Mouse (Mus musculus) limb, embryonic 13.5 days (tissue): ENCODE measurements around the gene Kazn. TPM values are rescaled to one million over a fixed set of nuclear protein-coding genes. Genes with fewer than 3 reads are reported as not detected.
A peak's percentile ranks its signal among the peaks of the same experiment; 100 is the strongest.

ENCODE experiments used
- ATAC-seq: fragments of 200-750 bp; cut with Nextera tagmentation; 2 replicates; pipeline ENCODE4 v1.8.0; 2017; ENCODE audit warnings: low read depth, moderate number of reproducible peaks, moderate TSS enrichment; ENCODE audit not compliant: low FRiP score
- H3K27ac ChIP-seq: fragments of 300-500 bp; sonication (generic); 2 replicates; pipeline ENCODE4 v1.5.1; 2015; ENCODE audit warnings: inconsistent platforms, mild to moderate bottlenecking, moderate library complexity
- H3K27me3 ChIP-seq: fragments of 300-500 bp; sonication (generic); 2 replicates; pipeline ENCODE4 v1.6.1; 2015; ENCODE audit warnings: mild to moderate bottlenecking, inconsistent platforms
- H3K36me3 ChIP-seq: fragments of 300-500 bp; sonication (generic); 2 replicates; pipeline ENCODE4 v1.6.1; 2015; ENCODE audit warnings: inconsistent platforms, mild to moderate bottlenecking, moderate library complexity
- H3K4me1 ChIP-seq: fragments of 300-500 bp; sonication (generic); 2 replicates; pipeline ENCODE4 v1.6.1; 2015; ENCODE audit warnings: inconsistent platforms
- H3K4me2 ChIP-seq: fragments of 300-500 bp; sonication (generic); replicated peaks from 2 replicates; pipeline ENCODE4 v1.6.1; 2015; ENCODE audit warnings: inconsistent platforms, mild to moderate bottlenecking, moderate library complexity
- H3K4me3 ChIP-seq: fragments of 300-500 bp; sonication (generic); 2 replicates; pipeline ENCODE4 v1.5.1; 2015; ENCODE audit warnings: moderate library complexity, mild to moderate bottlenecking, inconsistent platforms
- H3K9ac ChIP-seq: fragments of 300-500 bp; sonication (generic); 2 replicates; pipeline ENCODE4 v1.6.1; 2015; ENCODE audit warnings: mild to moderate bottlenecking, inconsistent platforms
- H3K9me3 ChIP-seq: fragments of 300-500 bp; sonication (generic); 2 replicates; pipeline ENCODE4 v1.6.1; 2016; ENCODE audit warnings: inconsistent platforms
- WGBS: fragments of 180-500 bp; shearing (Covaris S2); methylation state at CpG from one replicate; pipeline ENCODE4 v1.1.7; 2015; 5-methylcytosine and 5-hydroxymethylcytosine counted together
- polyA plus RNA-seq: library from polyadenylated mRNA; unstranded; fragments of >200 nt; fragmentation: Nextera tagmentation; extraction: Ambion mirVana; gene quantifications from 2 replicates; pipeline ENCODE4 v1.2.1, GENCODE M21; 2015

The Kazn gene
- polyA plus RNA-seq, 1 experiment from 2014 or later, result 14.4 TPM

DNA sequence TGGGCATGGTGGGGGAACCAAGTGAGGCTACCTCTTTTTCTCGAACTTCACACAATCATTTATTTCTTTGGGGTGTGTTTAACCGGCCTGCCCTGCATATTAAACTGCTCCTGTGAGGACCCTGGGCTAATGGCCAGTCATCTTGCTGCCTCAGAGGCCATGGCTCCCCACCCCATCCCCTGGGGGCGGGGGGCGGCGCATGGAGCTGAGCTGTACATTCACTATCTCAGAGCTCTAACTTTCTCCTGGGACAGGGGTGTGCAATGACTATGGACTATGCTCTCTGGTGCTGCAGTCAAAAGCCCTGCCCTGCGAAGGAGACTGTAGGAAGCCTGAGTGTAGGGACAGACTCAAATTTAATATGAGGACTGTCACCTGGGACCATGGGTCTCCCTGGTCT lies 22.2 kb downstream of the Kazn start:
- no peak overlapping the region for H3K4me3 ChIP-seq
- H3K9ac ChIP-seq, result no peak overlapping the region
- no peaks in the 10 kb centered on the region for H3K36me3 ChIP-seq
- no peak overlapping the region for H3K27ac ChIP-seq
- no peak for ATAC-seq
- peaks cover 53% of the 10 kb centered on the region for H3K4me1 ChIP-seq
- 78% methylated on average over 6 of the region's 6 CpGs for WGBS
- no peaks in the 10 kb centered on the region for H3K27me3 ChIP-seq
- no peaks in the 10 kb centered on the region for H3K9me3 ChIP-seq
- no peak overlapping the region for H3K4me2 ChIP-seq

GRCm38 (mm10) chr4:142215760-142216159 lies 23.4 kb downstream of the Kazn start:
- H3K36me3 ChIP-seq, result no peaks in the 10 kb centered on the region
- H3K27me3 ChIP-seq, result no peaks in the 10 kb centered on the region
- no peak overlapping the region for H3K9ac ChIP-seq
- H3K4me3 ChIP-seq, result no peak overlapping the region
- no peak overlapping the region for H3K27ac ChIP-seq
- no peaks in the 10 kb centered on the region for H3K9me3 ChIP-seq
- H3K4me1 ChIP-seq, result peaks cover 43% of the 10 kb centered on the region
- H3K4me2 ChIP-seq, result no peak overlapping the region
- 70% methylated on average over 7 of the region's 7 CpGs for WGBS
- no peak for ATAC-seq

- Histone ChIP-seq H3K9ac (no peak overlapping the region; the same call in 1 of the 2 replicates), H3K4me2 (no peak overlapping the region), H3K9me3 (no peaks in the 10 kb centered on the region), H3K4me3 (no peak overlapping the region), H3K27ac (no peak overlapping the region), H3K27me3 (no peaks in the 10 kb centered on the region), H3K4me1 (peaks cover 43% of the 10 kb centered on the region), H3K36me3 (no peaks in the 10 kb centered on the region)
- 79% methylated on average over 6 of the region's 6 CpGs for WGBS
- no peak for ATAC-seq
Observed at GRCm38 (mm10) chr4:142214532-142214931, 24.7 kb downstream of the Kazn start.

DNA sequence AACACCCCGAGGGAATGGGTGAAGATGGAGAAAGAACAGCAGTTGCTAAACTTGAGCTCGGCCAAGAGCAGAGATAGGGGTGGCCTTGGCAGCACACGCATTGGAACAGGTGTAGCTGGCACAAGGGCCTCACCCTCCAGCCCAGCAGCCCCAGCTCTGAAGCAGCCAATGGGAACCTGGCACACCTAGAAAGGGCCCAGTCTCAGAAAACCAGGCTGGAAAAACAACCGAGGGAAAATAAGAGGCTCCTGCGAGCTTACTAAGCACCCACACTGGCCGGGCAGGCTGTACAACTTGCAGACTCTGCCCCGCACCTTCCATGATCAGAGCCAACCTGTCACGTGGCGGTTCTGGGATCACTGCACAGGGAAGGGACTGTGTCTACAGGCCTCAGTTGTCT lies 26.8 kb downstream of the Kazn start:
- 80% methylated on average over 9 of the region's 9 CpGs for WGBS
- no peak overlapping the region for H3K27ac ChIP-seq

GRCm38 (mm10) chr4:142209884-142210283 lies 29.3 kb downstream of the Kazn start:
- WGBS, result 58% methylated on average over 9 of the region's 9 CpGs
- Histone ChIP-seq H3K27ac (peak overlapping the region; percentile 22; the same call in 1 of the 2 replicates), H3K9ac (0 out of 2 replicates have a peak overlapping the region, but pooled peaks have one; percentile 19), H3K9me3 (no peaks in the 10 kb centered on the region), H3K27me3 (no peaks in the 10 kb centered on the region), H3K4me1 (peaks cover 39% of the 10 kb centered on the region), H3K36me3 (peaks cover 16% of the 10 kb centered on the region), H3K4me3 (no peak overlapping the region), H3K4me2 (peak overlapping the region; percentile 31; the same call in 1 of the 2 replicates)
- ATAC-seq, result no peak

More for the DNA sequence above, 26.8 kb downstream of the Kazn start:
- Histone ChIP-seq H3K4me3 (no peak overlapping the region), H3K9ac (no peak overlapping the region), H3K9me3 (no peaks in the 10 kb centered on the region), H3K4me1 (peaks cover 47% of the 10 kb centered on the region), H3K27me3 (no peaks in the 10 kb centered on the region), H3K36me3 (peaks cover 12% of the 10 kb centered on the region), H3K4me2 (no peak overlapping the region)
- ATAC-seq, result no peak

GRCm38 (mm10) chr4:142209476-142209875 lies 29.7 kb downstream of the Kazn start:
- H3K9me3 ChIP-seq, result no peaks in the 10 kb centered on the region
- ATAC-seq, result no peak; the same call in 1 of the 2 replicates
- H3K27me3 ChIP-seq, result no peaks in the 10 kb centered on the region
- no peak overlapping the region for H3K4me2 ChIP-seq
- peaks cover 36% of the 10 kb centered on the region for H3K4me1 ChIP-seq
- peaks cover 16% of the 10 kb centered on the region for H3K36me3 ChIP-seq
- H3K4me3 ChIP-seq, result no peak overlapping the region
- no peak overlapping the region for H3K27ac ChIP-seq
- H3K9ac ChIP-seq, result no peak overlapping the region
- WGBS, result 61% methylated on average over 7 of the region's 7 CpGs

DNA sequence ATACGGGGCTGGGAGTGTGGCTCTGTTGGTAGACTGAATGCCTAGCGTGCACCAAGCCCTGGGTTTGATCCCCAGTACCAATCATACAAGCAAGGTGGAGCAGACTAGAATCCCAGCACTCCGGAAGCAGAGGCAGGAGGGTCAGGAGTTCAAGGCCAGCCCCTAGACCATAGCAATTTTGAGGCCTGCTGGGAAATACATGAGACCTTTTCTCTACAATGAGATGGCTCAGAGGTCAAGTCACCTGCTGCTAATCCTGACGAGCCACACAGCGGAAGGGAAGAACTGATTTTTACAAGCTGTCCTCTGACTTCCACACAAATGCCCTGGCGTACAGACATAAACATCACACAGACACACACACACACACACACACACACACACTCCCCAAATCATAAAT lies 33.5 kb downstream of the Kazn start:
- Histone ChIP-seq H3K4me1 (peaks cover 23% of the 10 kb centered on the region), H3K36me3 (peaks cover 26% of the 10 kb centered on the region), H3K4me2 (no peak overlapping the region), H3K4me3 (no peak overlapping the region), H3K27me3 (no peaks in the 10 kb centered on the region), H3K9me3 (peaks cover 4% of the 10 kb centered on the region; the same call in 1 of the 2 replicates), H3K27ac (no peak overlapping the region), H3K9ac (no peak overlapping the region)
- WGBS, result 81% methylated on average over 6 of the region's 6 CpGs
- ATAC-seq, result no peak

GRCm38 (mm10) chr4:142196626-142197025 lies 42.6 kb downstream of the Kazn start:
- Histone ChIP-seq H3K4me2 (no peak overlapping the region), H3K4me3 (no peak overlapping the region), H3K9me3 (peaks cover 5% of the 10 kb centered on the region; the same call in 1 of the 2 replicates), H3K27ac (no peak overlapping the region), H3K27me3 (no peaks in the 10 kb centered on the region), H3K9ac (no peak overlapping the region), H3K36me3 (0 out of 2 replicates have a peak, but pooled peaks cover 7% of the 10 kb centered on the region), H3K4me1 (peaks cover 13% of the 10 kb centered on the region)
- no peak for ATAC-seq
- 84% methylated on average over 6 of the region's 6 CpGs for WGBS

DNA sequence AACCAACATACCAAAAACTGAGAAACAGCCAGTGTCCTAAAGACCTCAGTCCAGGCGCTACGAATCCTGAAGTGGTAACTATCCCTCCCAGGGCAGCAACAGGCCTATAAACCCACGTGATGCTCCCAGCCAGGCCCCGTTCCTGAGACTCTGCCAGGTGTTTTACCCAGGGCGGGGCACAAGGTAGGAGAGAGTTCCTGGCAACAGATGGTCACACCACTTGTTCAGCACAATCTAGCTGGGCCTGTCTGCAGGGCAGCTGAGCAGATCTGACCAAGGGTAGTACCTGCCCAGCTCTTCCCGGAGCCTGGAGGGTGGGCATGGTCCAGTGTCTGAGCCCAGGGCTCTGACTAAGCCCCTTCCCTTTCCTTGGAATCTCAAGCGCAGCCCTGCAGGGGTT lies 45.4 kb downstream of the Kazn start:
- no peaks in the 10 kb centered on the region for H3K27me3 ChIP-seq
- no peaks in the 10 kb centered on the region for H3K9me3 ChIP-seq
- H3K4me3 ChIP-seq, result no peak overlapping the region
- 0 out of 2 replicates have a peak, but pooled peaks have one; percentile 37 for ATAC-seq
- H3K27ac ChIP-seq, result peak overlapping the region; percentile 10; the same call in 1 of the 2 replicates
- H3K4me2 ChIP-seq, result no peak overlapping the region
- whole genome bisulfite sequencing, result 66% methylated on average over 7 of the region's 7 CpGs
- H3K9ac ChIP-seq, result no peak overlapping the region
- H3K36me3 ChIP-seq, result 0 out of 2 replicates have a peak, but pooled peaks cover 4% of the 10 kb centered on the region
- H3K4me1 ChIP-seq, result peaks cover 13% of the 10 kb centered on the region

- Histone ChIP-seq H3K9me3 (no peaks in the 10 kb centered on the region), H3K27me3 (no peaks in the 10 kb centered on the region), H3K4me3 (no peak overlapping the region), H3K27ac (0 out of 2 replicates have a peak overlapping the region, but pooled peaks have one; percentile 10), H3K36me3 (0 out of 2 replicates have a peak, but pooled peaks cover 4% of the 10 kb centered on the region), H3K4me2 (no peak overlapping the region), H3K4me1 (peaks cover 13% of the 10 kb centered on the region), H3K9ac (no peak overlapping the region)
- ATAC-seq, result no peak
- 81% methylated on average over 8 of the region's 8 CpGs for WGBS
Observed at GRCm38 (mm10) chr4:142193151-142193578, 46.0 kb downstream of the Kazn start.

GRCm38 (mm10) chr4:142189960-142190359 lies 49.2 kb downstream of the Kazn start:
- 94% methylated on average over 8 of the region's 8 CpGs for whole genome bisulfite sequencing
- no peak for ATAC-seq

GRCm38 (mm10) chr4:142188501-142188900 lies 50.7 kb downstream of the Kazn start:
- ATAC-seq, result no peak
- 0 out of 2 replicates have a peak, but pooled peaks cover 8% of the 10 kb centered on the region for H3K36me3 ChIP-seq
- H3K9me3 ChIP-seq, result 0 out of 2 replicates have a peak, but pooled peaks cover 3% of the 10 kb centered on the region
- H3K4me3 ChIP-seq, result no peak overlapping the region
- H3K27ac ChIP-seq, result no peak overlapping the region
- 83% methylated on average over 2 of the region's 2 CpGs for WGBS
- H3K27me3 ChIP-seq, result no peaks in the 10 kb centered on the region
- H3K4me1 ChIP-seq, result peaks cover 21% of the 10 kb centered on the region
- no peak overlapping the region for H3K9ac ChIP-seq
- H3K4me2 ChIP-seq, result no peak overlapping the region

More at GRCm38 (mm10) chr4:142189960-142190359, 49.2 kb downstream of the Kazn start:
- no peaks in the 10 kb centered on the region for H3K27me3 ChIP-seq
- H3K36me3 ChIP-seq, result 0 out of 2 replicates have a peak, but pooled peaks cover 8% of the 10 kb centered on the region
- peaks cover 23% of the 10 kb centered on the region for H3K4me1 ChIP-seq
- H3K9ac ChIP-seq, result no peak overlapping the region
- H3K4me2 ChIP-seq, result no peak overlapping the region
- H3K27ac ChIP-seq, result no peak overlapping the region
- H3K9me3 ChIP-seq, result 0 out of 2 replicates have a peak, but pooled peaks cover 3% of the 10 kb centered on the region
- H3K4me3 ChIP-seq, result no peak overlapping the region

- H3K36me3 ChIP-seq, result 0 out of 2 replicates have a peak, but pooled peaks cover 8% of the 10 kb centered on the region
- ATAC-seq, result no peak
- peaks cover 25% of the 10 kb centered on the region for H3K4me1 ChIP-seq
- H3K4me3 ChIP-seq, result no peak overlapping the region
- H3K4me2 ChIP-seq, result no peak overlapping the region
- H3K9me3 ChIP-seq, result 0 out of 2 replicates have a peak, but pooled peaks cover 3% of the 10 kb centered on the region
- H3K9ac ChIP-seq, result no peak overlapping the region
- no peaks in the 10 kb centered on the region for H3K27me3 ChIP-seq
- H3K27ac ChIP-seq, result no peak overlapping the region
- 93% methylated on average over 3 of the region's 3 CpGs for WGBS
Observed at GRCm38 (mm10) chr4:142186155-142186554, 53.0 kb downstream of the Kazn start.
